Mouse (Mus musculus) NIH3T3 (cell line): ENCODE measurements at regions not wholly inside any gene's neighbourhood (a gene's known extent, or its start where the extent isn't known, plus 50 kb on each side); places are given as distances from the start of the nearest gene placed in this dataset.

Source experiments
- DNase-seq: peaks from one replicate; pipeline ENCODE4 v3.0.0-alpha.2; 2012; ENCODE audit warnings: low read depth

GRCm38 (mm10) chr13:82849037-82849436 lies 654.8 kb upstream of the Mef2c start:
- DNase-seq, result no peak

DNA sequence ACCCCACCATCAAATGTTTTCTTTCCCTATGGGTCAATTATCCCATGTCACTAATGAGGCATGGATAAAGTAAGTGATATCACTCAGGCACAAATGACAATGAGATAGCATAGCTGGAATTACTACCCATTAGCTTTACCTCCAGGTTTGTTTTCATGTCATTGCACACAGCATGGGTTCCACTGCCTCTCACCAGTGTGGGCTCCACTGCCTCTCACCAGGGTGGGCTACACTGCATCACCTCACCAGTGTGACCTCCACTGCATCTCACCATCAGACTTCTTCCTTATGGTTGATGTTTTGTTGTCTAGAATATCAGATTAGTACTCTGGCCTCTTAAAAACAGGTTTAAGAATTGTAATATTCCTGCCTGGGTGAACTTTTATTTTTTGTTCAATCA lies 634.0 kb upstream of the Mef2c start:
- DNase-seq, result no peak

GRCm38 (mm10) chr13:82874091-82874490 lies 629.7 kb upstream of the Mef2c start:
- no peak for DNase-seq

- DNase-seq, result no peak
These were observed 620.5 kb upstream of the Mef2c start for GRCm38 (mm10) chr13:82883368-82883767.

- DNase-seq, result no peak
These were observed 615.1 kb upstream of the Mef2c start for GRCm38 (mm10) chr13:82888755-82889154.

GRCm38 (mm10) chr13:82892731-82893130 lies 611.1 kb upstream of the Mef2c start:
- peak; percentile 35 for DNase-seq

GRCm38 (mm10) chr13:82899686-82900085 lies 604.1 kb upstream of the Mef2c start:
- DNase-seq, result no peak

DNA sequence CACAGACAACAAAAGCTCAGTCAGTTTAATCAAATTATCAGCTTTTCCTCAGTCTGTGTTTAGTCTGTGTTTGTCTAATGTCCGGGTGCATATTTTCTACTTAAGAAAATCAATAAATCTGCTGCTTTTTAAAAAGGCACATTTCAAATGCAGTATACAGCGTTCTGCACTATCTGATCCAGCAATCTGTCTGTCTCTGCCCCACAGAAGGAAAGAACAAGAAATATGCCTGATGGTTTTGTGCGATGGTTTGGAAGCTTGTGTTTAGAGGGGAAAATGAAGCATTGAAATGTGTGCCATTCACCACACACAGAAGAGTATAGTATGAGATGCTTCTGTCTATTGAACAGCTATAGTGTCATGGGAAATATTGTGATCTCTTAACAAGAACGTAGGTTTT lies 601.7 kb upstream of the Mef2c start:
- no peak for DNase-seq

DNA sequence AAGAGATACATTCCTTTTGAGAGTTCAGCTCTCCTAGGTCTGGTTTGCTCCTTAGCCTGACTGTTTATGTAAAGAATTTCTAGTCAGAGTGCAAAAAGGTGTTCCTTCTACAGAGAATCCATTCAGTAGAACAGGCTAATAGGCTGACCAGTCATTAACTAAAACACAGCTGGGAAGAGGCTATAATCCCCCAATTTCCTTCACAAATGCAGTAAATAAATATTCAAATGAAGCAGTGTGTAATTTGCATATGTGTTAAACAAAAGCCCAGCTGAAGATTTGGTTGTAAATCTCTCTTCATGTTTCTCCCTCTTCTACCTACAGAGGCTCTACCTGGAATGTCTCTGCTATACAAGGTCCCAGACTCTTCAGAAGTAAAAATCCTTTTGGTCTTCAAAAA lies 600.2 kb upstream of the Mef2c start:
- no peak for DNase-seq

- no peak for DNase-seq
These were observed 596.1 kb upstream of the Mef2c start for GRCm38 (mm10) chr13:82907689-82908088.

DNA sequence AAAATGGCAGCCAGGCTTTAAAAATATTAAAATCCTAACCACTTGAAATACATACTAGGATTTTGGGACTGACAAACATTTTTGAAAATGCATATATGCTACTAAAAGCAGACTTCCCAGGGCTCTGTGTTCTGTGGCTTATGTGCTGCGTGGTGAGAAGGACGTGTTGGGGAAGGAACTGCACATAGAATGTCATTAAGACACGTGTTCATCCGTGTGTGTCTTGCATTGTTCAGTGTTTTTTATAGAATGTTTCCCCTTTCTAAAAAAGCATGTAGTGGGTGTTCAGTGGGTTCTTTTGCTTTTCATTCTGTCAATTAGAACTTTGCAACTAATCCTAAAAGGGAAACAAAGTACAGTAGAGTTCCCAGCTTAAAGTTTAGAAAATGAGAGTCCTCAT lies 594.7 kb upstream of the Mef2c start:
- no peak for DNase-seq

- no peak for DNase-seq
These were observed 591.0 kb upstream of the Mef2c start for GRCm38 (mm10) chr13:82912859-82913258.

- no peak for DNase-seq
These were observed 588.6 kb upstream of the Mef2c start for GRCm38 (mm10) chr13:82915194-82915593.

GRCm38 (mm10) chr13:82930010-82930409 lies 573.8 kb upstream of the Mef2c start:
- DNase-seq, result no peak

- no peak for DNase-seq
These were observed 566.0 kb upstream of the Mef2c start for GRCm38 (mm10) chr13:82937856-82938255.

DNA sequence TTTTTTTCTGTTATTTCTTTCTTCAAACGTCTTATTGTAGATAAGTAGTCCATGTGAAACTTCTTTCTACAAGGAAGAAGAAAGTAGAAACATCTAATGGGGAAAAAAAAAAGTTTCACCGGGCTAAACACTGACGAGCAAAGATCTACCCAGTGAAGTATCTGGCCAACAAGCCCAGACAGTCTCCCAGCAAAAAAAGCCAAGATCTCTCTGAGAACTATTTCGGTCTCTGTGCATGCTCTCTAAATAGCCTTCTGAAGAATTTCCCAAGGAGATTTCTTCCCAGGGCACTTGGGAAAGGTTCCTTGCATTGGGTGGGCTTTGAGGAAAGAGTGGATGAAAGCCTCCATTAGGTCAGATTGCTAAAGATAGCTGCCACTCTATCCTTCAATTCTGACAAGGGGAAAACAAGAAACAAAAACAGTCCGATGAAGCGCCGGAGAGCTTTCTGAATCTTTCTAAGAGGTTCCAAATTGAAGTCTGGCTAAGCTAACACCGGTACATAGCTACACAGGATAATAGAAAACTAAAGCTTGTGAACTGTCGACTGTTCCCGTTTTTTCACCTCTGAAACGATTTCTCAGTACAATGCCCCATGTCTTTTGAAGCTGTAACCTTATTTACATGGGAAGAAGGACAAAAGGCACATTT lies 561.0 kb upstream of the Mef2c start:
- no peak for DNase-seq

- DNase-seq, result no peak
These were observed 556.9 kb upstream of the Mef2c start for GRCm38 (mm10) chr13:82946931-82947330.

DNA sequence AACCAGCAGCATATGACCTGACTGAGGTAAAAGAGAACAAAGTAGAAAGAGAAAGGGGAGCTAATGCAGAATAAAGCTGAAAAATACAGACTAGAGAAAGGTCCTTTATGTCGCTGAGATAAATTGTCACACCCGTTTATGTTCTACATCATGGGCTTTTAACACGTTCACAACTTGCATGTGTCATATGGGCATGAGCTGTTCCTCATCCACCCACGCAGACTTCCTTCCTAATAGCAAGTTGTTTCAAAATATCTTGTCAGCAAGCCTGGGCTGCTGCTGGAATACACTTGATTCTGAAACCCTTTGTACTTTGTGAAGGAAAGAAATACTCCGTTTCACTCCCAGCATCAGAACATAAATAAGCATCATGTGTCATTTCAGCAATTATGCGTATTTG lies 554.3 kb upstream of the Mef2c start:
- DNase-seq, result peak; percentile 1

GRCm38 (mm10) chr13:82962333-82962732 lies 541.5 kb upstream of the Mef2c start:
- DNase-seq, result no peak

DNA sequence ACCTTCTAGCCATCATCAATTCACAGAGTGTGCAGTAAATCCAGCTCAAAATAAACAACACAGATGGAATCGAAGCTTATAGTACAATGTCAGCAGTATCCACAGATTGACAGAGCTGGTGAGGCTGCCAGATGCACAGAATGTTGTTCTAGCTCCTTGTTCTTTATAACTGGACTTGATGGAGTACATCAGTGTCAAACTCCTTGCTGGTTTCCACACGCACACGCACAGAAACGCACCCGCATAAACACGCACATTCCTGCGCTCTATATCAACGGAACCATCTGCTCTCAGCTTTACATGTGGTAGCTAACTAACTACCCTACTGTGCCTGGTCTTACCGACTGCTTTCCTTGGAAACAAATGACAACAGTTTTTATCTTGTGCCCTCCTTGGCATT lies 532.1 kb upstream of the Mef2c start:
- no peak for DNase-seq

- DNase-seq, result no peak
These were observed 529.5 kb upstream of the Mef2c start for GRCm38 (mm10) chr13:82974210-82974811.

DNA sequence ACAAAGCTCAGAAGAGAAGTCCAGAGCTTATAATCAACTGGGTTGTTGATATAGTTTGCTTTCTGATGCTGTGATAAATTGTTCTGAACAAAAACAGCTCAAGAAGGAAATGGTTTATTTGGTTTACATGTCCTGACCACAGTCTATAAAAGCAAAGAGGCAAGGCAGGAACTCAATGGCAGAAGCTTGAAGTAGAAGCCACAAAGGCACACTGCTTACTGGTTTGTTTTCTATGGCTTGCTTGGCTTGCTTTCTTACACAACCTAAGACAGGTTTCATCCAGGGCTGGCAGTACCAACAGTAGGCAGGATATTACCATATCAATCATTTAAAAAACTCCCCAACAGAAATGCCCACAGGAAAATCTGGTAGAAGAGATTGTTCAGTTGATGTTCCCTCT lies 502.7 kb upstream of the Mef2c start:
- no peak for DNase-seq

DNA sequence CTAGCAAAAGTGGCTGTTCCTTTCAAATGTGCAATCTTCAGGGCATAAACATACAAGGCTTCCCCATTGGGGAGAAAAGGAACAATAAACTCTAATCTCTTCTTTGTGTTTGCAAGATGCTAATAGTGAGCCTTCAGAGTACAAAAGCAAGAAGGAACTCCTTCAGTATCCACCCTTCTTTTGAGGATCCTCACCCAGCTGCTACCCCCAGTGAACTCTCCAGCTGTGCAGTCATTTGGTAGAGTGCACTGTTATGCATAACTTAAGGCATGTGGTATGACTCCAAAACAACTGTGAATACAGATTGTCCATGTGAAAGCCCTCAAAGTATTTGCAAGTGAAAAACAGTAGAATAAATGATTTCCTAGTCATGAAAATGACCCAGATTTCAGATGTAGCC lies 487.1 kb upstream of the Mef2c start:
- no peak for DNase-seq

- no peak for DNase-seq
These were observed 483.0 kb upstream of the Mef2c start for GRCm38 (mm10) chr13:83020829-83021228.
